Mouse (Mus musculus) urinary bladder, postnatal 10 days (tissue): ENCODE results near the gene Gm10320.

Source experiments
- DNase-seq: peaks from one replicate; pipeline ENCODE4 v3.0.0; 2022; ENCODE audit warnings: low spot score

Gene Gm10320

DNA sequence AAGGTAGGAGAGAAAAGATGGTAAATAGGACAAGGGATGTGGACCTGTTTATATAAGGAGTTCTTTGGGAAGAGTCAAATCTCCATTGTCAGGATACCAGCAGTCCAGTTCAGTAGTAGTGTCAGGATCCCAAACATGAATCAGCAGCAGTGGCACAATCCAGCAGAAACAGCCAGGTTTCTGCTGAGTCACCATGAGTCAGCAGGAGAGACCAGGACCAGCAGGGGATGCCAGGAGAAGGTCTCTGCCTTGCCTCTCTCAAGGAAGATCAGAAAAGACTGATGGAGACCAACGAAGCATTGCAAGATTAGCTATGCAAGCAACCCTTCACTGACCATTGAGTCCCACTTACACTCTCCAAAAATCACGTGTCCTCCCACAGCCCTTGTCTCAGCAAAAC, 35.4 kb downstream of the Gm10320 start:
- no peak for DNase-seq

DNA sequence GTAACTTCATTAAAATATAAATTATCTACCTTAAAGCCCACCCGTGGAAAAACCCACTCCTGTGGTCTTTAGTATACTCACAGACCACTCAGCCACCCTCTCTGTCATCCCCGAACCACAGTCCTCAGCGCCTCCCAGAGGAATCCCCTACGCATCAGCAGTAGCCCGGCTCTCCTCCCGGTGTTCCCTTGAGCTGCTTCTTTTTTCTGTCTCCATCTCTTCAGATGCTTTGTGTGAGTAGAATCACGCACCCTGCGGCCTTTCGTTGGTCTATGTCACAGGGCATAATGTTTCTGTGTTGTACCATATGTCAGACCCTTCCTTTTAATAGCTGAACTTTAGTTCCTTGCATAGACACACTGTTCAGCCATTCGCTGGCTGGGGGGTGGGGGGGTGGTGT, 36.2 kb downstream of the Gm10320 start:
- DNase-seq: no peak

DNA sequence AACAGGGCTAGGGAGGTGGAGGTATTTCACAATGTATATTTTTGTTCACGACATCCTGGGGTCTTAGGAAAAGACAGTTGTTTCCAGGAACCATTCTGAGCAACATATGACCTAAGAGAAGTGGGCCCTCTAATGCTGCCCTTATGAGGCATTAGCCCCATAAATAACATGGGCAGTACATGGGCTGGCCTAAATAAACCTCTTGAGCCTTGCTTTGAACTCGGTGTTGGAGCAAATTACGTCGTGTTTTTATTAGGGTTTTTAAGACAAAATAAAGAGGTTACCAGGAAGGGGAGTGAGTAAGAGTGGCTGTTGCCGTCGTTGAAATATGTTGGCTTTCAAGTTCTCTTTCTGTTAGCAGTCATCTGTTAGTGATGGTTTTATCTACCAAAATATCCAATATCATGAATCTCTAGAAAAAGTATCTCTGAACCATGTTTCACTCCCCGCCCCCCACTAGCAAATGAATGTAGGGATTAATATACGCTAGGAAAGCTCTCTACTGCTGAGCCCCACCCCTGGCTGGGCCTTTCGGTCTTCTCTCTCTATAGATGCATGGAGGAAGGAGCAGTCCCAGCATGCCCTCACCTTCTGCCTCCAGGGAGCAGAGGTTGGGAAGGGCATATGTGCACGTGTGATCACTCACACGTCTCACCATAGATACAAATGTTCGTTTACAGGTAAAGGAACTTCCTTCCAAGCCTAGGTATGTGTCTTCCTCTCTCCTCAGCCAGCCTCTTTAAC, 37.4 kb downstream of the Gm10320 start:
- DNase-seq: no peak

DNA sequence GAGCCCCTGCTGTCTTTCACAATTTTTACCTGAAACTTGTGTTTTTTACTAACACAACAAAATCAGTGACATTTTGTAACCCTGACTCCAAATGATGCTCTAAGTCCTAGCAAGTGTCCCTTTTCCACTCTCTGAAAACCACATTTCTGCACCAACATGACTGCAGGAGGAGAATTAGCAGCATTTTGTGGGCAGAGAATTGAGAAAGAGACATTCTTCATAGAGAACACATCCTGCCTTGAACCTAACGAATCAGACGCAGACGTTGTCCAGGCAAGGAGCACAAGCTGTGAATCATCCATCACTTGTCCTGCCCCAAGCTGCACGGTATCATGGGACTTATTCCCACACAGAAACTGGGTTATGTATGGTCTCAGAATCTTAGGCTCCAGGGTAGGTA, 38.7 kb downstream of the Gm10320 start:
- no peak for DNase-seq

DNA sequence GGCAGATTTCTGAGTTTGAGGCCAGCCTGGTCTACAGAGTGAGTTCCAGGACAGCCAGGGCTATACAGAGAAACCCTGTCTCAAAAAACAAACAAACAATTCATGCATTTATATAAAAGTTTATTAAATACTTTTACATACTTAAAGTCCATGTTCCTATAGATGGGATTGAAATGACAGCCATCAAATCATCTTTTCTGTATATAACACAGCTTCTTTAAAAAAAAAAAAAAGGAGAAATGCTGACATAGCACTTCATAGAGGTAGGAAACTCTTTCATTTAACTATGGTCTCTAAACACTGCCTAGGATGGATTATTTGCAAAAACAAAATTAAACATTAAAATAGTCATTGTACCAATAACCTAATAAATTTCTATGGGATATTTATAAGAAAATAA, 43.1 kb downstream of the Gm10320 start:
- DNase-seq: no peak

DNA sequence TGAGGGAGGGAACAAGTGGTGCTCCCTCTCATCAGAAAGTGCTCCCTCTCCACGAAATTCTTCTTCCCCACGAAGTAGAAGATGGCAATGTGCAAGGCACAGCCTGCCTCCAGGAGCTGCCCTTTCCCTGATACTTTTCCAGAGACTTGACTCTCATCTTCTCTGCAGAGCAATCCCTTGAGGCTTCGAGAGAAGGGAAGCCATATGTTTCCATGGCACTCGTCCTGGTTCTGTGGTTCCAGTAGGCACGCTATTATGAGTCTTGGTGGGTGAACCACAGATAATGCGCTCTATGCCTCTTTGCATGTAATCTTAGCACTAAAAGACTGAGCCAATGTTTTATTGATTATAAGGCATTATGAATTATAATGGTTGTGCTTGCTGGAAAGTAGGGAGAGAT, 44.1 kb downstream of the Gm10320 start:
- no peak for DNase-seq

DNA sequence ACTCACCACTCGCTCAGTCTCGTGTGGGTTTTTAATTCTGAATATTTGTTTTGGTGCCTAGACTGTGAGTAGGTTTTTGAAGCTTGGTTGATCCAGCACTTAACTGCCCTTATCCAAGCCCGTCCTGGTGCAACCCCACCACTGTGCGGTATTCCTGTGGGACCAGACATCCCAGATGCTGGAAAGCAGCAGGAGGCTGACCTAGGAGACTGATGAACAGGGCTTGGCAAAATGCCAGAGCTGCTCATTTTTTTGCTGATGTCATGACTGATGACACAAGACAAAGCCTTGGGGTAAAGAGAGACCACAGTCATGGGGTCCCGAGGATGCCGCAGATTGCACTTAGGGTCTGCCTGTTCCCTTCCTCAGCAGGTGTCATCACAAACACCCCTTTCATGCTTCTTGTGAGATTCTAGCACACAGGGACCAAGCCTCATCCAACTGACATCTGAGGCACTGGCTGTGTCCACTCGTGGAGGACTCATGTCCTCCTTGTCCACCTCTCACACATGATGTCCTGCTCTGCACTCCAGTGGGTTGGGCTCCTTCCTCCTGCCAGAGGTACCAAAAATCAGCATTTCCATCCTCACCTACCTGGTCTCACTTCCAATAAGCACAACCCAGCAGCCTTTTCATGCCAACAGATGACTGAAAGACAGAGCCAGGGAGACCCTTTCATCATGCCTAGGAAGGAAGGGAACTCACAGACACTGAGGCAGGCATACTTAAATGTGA, 46.2 kb downstream of the Gm10320 start:
- DNase-seq: no peak

DNA sequence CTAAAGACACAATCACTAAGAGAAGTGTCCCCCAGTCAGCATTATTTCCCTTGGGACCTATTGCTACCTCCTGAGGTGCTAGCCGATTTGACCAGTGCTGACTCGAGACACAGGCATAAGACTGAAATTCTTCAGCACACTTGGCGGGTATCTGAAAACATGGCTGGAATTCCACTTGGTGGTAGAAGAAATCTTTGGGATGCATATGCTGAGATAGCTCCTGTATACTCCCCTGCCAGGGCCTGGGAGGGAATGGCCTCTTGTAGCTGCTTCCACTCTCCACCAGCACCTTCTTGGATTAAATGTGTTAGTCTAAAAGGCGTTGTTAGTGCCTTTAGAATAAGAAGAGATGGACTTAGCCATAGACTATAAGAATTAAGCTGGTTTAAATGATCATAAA, 50.8 kb downstream of the Gm10320 start:
- DNase-seq: no peak

DNA sequence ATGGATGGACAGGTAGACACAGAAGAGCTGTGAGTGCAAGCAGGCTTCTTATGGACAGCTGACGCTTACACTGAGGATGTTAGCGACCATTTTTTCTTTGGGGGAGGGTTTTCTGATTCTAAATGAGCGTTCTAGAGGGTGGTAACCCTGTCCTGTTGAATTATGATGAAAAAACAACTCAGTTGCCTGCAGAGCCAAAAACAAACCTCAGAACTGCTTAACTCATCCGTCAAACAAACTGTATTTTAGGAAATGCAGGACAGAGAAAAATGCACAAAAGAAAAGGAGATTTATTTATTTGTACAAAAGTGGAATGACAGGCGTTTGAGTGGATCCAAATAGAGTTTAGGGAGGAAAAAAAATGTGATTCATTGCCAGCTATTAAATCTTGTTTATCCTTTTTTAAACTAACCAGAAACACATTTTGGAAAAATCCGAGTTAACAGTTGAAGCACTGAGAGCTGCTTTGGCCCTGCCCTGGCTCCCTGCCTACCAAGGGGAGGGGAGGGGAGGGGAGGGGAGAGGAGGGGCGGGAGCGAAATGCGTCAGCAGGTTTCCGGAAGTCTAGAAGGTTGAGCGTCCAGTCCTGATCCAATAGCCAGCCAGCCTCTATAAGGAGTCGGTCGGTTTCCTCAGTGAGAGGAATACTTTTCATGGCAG, 51.4 kb downstream of the Gm10320 start:
- DNase-seq: no peak
